Mouse (Mus musculus): ENCODE data around the gene Tifa. TPM values are rescaled to one million over a fixed set of nuclear protein-coding genes. Genes with fewer than 3 reads are reported as not detected.

The Tifa gene
- total and polyA plus RNA-seq, 3 experiments = 1.4 to 3.2 (median 2.8) TPM

DNA sequence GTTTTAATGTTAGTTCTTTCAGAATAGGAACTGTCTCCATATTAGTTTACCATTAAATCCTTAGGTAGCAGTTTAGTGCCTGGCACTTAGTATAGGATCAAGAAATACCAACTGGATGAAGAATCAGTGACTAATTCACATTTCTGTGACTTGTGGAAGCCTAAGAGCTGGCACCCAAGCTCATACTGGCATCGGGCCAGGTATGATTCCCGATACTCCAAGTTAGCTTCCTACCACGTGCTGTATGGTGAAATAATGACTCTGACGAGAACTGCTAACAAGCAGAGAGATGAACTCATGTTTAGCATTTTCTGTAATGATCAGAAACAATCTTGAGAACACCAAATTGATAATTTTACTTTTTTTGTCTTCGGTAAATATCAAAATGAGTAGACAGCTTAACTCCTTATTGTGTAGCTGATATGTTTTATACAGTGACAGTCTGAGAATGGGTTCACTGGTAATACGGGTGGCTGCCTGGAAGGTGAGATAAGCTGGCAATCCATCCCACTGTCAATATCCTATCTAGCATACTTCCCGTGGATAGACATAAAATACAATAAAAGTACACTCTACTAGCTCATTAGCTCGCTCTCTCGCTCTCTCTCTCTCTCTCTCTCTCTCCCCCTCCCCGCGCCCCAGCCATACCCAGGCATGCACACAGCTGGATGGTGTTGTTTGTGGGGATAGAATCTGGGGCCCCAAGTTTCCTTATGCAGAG, 58.6 kb downstream of the Tifa start:
- DNase-seq (ENCODE audit: extremely low read depth) = no peak
- dilution Hi-C loops (cut with MboI; ENCODE audit: extremely low pct_ligation_motif_present, extremely low pct_unique_long_range_greater_than_20kb, low sequenced_read_pairs) = no loop called here
- H3K27ac ChIP-seq (ENCODE audit: insufficient read depth, low read depth) = no peak overlapping the region

DNA sequence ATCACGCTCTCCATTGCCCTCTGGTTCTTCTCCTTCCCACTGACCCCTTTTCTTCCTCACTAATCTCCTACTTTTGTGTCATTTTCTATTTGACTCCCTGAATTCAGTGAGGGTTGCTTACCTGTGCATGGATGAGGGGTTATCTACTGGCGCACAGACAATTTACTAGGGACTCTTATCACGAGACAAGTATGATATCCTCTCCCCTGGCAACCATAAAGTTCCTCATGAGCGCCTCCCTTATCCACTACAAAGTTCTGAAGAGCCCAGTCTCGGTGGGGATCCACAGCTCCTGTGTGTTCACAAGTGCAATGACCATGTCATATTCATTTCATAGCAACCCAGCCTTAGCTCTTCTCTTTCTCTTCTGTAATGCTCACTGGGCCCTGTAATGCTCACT, 60.3 kb downstream of the Tifa start:
- Histone ChIP-seq H3K4me3 (replicated peaks in 1 of 3; ENCODE audit: low read depth in 2 of 3, low read length in 2 of 3, poor library complexity in 1 of 3) (no peak overlapping the region), H3K27me3 (replicated peaks) (no peaks in the 10 kb centered on the region), H3K4me1 (ENCODE audit: control insufficient read depth in 1 of 2, insufficient read depth in 2 of 2) (no peaks in the 10 kb centered on the region), H3K36me3 (replicated peaks in 1 of 2; ENCODE audit: control insufficient read depth in 1 of 2, insufficient read depth in 1 of 2, low read length in 1 of 2) (no peaks in the 10 kb centered on the region), H3K9ac (ENCODE audit: insufficient read depth, low read depth) (no peak overlapping the region), H3K4me2 (ENCODE audit: insufficient read depth, low read depth, poor library complexity, severe bottlenecking) (no peak overlapping the region), H3K79me2 (replicated peaks; ENCODE audit: control insufficient read depth, extremely low read depth, insufficient read depth, poor library complexity, severe bottlenecking) (no peaks in the 10 kb centered on the region), H3K9me3 (replicated peaks; ENCODE audit: low read length) (peaks cover 7% of the 10 kb centered on the region), H3K27ac (ENCODE audit: insufficient read depth, low read depth) (no peak overlapping the region)
- dilution Hi-C loops (cut with MboI; ENCODE audit: extremely low pct_ligation_motif_present, extremely low pct_unique_long_range_greater_than_20kb, low sequenced_read_pairs) (no loop called here), in situ Hi-C loops (cut with MboI; ENCODE audit: low pct_ligation_motif_present, low pct_unique_long_range_greater_than_20kb, low sequenced_read_pairs) (loop anchor here (5.0 kb wide), 1 partner anchor 97 kb away; no protein-coding TSS in a partner anchor)
- TF ChIP-seq NELFE (IDR thresholded peaks at IDR 0.05; ENCODE audit: low read depth, low read length) (no peak), MYC (IDR thresholded peaks at IDR 0.05; ENCODE audit: low read depth, low read length) (no peak), MAZ (IDR thresholded peaks at IDR 0.05; ENCODE audit: low read depth, low read length) (no peak), MAFK (IDR thresholded peaks at IDR 0.05; ENCODE audit: insufficient replicate concordance, low read length) (no peak), POLR2A (IDR thresholded peaks at IDR 0.05; ENCODE audit: low read depth, low read length) (no peak), CHD1 (IDR thresholded peaks at IDR 0.05; ENCODE audit: low read depth, low read length) (no peak), IRF4 (IDR thresholded peaks at IDR 0.05; ENCODE audit: low read depth, low read length) (no peak), PAX5 (IDR thresholded peaks at IDR 0.05; ENCODE audit: low read length) (no peak), MAX (IDR thresholded peaks at IDR 0.05; ENCODE audit: low read length) (no peak), KAT2A (IDR thresholded peaks at IDR 0.05; ENCODE audit: insufficient replicate concordance, low read length) (no peak), USF1 (IDR thresholded peaks at IDR 0.05; ENCODE audit: low read depth, low read length) (no peak), ETS1 (conservative IDR thresholded peaks at IDR 0.05; ENCODE audit: low read depth, low read length) (no peak), GABPA (IDR thresholded peaks at IDR 0.05; ENCODE audit: insufficient replicate concordance, low read depth, low read length) (no peak), TCF12 (IDR thresholded peaks at IDR 0.05; ENCODE audit: low read depth, low read length) (no peak), TBP (conservative IDR thresholded peaks at IDR 0.05; ENCODE audit: low read depth, low read length) (no peak), POLR2AphosphoS2 (IDR thresholded peaks at IDR 0.05; ENCODE audit: low read depth, low read length) (no peak), ZC3H11A (IDR thresholded peaks at IDR 0.05; ENCODE audit: low read depth, low read length) (no peak), ZKSCAN1 (IDR thresholded peaks at IDR 0.05; ENCODE audit: borderline replicate concordance, low read depth, low read length) (no peak)
- DNase-seq (ENCODE audit: extremely low read depth) = no peak

More for the DNA sequence above, 58.6 kb downstream of the Tifa start:
- in situ Hi-C loops (cut with MboI; ENCODE audit: low pct_ligation_motif_present, low pct_unique_long_range_greater_than_20kb, low sequenced_read_pairs) = no loop called here
- H3K79me2 ChIP-seq (replicated peaks; ENCODE audit: control insufficient read depth, extremely low read depth, insufficient read depth, poor library complexity, severe bottlenecking) = no peaks in the 10 kb centered on the region
- H3K9ac ChIP-seq (ENCODE audit: insufficient read depth, low read depth) = no peak overlapping the region
- TF ChIP-seq MAFK (IDR thresholded peaks at IDR 0.05; ENCODE audit: insufficient replicate concordance, low read length) = no peak
- no peak for TF ChIP-seq MXI1 (IDR thresholded peaks at IDR 0.05; ENCODE audit: low read depth, low read length)
- no peak for TF ChIP-seq EP300 (IDR thresholded peaks at IDR 0.05; ENCODE audit: low read length)
- no peak for TF ChIP-seq POLR2A (IDR thresholded peaks at IDR 0.05; ENCODE audit: low read depth, low read length)
- no peak for TF ChIP-seq GABPA (IDR thresholded peaks at IDR 0.05; ENCODE audit: insufficient replicate concordance, low read depth, low read length)
- TF ChIP-seq NRF1 (IDR thresholded peaks at IDR 0.05; ENCODE audit: low read depth, low read length) = no peak
- no peak for TF ChIP-seq USF2 (conservative IDR thresholded peaks at IDR 0.05; ENCODE audit: low read depth, low read length)
- no peak for TF ChIP-seq ZKSCAN1 (IDR thresholded peaks at IDR 0.05; ENCODE audit: borderline replicate concordance, low read depth, low read length)
- TF ChIP-seq RAD21 (IDR thresholded peaks at IDR 0.05; ENCODE audit: low read depth, low read length) = no peak
- TF ChIP-seq USF1 (IDR thresholded peaks at IDR 0.05; ENCODE audit: low read depth, low read length) = no peak
- TF ChIP-seq UBTF (IDR thresholded peaks at IDR 0.05; ENCODE audit: low read depth, low read length) = no peak
- TF ChIP-seq IRF4 (IDR thresholded peaks at IDR 0.05; ENCODE audit: low read depth, low read length) = no peak
- no peak for TF ChIP-seq CTCF (conservative IDR thresholded peaks at IDR 0.05 in 1 of 2, IDR thresholded peaks at IDR 0.05 in 1 of 2; ENCODE audit: low read depth in 2 of 2, low read length in 2 of 2)
- H3K4me3 ChIP-seq (replicated peaks in 1 of 3; ENCODE audit: low read depth in 2 of 3, low read length in 2 of 3, poor library complexity in 1 of 3) = no peak overlapping the region
- peaks cover 7% of the 10 kb centered on the region for H3K9me3 ChIP-seq (replicated peaks; ENCODE audit: low read length)
- H3K36me3 ChIP-seq (replicated peaks in 1 of 2; ENCODE audit: control insufficient read depth in 1 of 2, insufficient read depth in 1 of 2, low read length in 1 of 2) = no peaks in the 10 kb centered on the region
- H3K4me1 ChIP-seq (ENCODE audit: control insufficient read depth in 1 of 2, insufficient read depth in 2 of 2) = no peaks in the 10 kb centered on the region
- no peak overlapping the region for H3K4me2 ChIP-seq (ENCODE audit: insufficient read depth, low read depth, poor library complexity, severe bottlenecking)
- H3K27me3 ChIP-seq (replicated peaks) = no peaks in the 10 kb centered on the region

Measured in CH12.LX (cell line).